Mouse (Mus musculus) heart, postnatal 4 days (tissue): ENCODE measurements around the gene Plekha8. TPM values are rescaled to one million over a fixed set of nuclear protein-coding genes. Genes with fewer than 3 reads are reported as not detected.

ENCODE experiments used
- total RNA-seq, 2 experiments: library from RNA; stranded (reverse); gene quantifications; 2 replicates each; pipeline ENCODE4 v1.2.3; 2021

Gene Plekha8
- total RNA-seq, 2 experiments from 2014 or later, result 12.5 to 13.4 TPM

Other genes with a start within 250 kb of the Plekha8 start
- 10 to 100 TPM; 15.2 to 15.9 TPM for gene Wipf3, start 165.5 kb upstream of the Plekha8 start, total RNA-seq
- 10 to 100 TPM in 1 of 2 experiments, 1 to 10 TPM in 1; 7.4 to 10.5 TPM for gene Scrn1, start 28.6 kb upstream of the Plekha8 start, total RNA-seq
- 10 to 100 TPM; 14.4 to 17.0 TPM for gene Fkbp14, start 2.2 kb downstream of the Plekha8 start, total RNA-seq
- gene Mturn, start 86.5 kb downstream of the Plekha8 start, total RNA-seq, result 1 to 10 TPM; 6.0 to 9.1 TPM
- gene Znrf2, start 221.8 kb downstream of the Plekha8 start, total RNA-seq, result 10 to 100 TPM; 20.1 to 24.3 TPM